Mouse (Mus musculus) heart, adult 8-10 months (tissue): ENCODE data around the gene Gm20826. TPM values are rescaled to one million over a fixed set of nuclear protein-coding genes. Genes with fewer than 3 reads are reported as not detected.
"Not testable (repeated sequence)": the region's sequence is repeated elsewhere in the genome, so short reads cannot be mapped to it uniquely, and the experiment has no call there.

Source experiments
- DNase-seq: peaks from one replicate; pipeline ENCODE4 v3.0.0; 2022; ENCODE audit warnings: low spot score
- total RNA-seq, 4 experiments: library from RNA; stranded (reverse); gene quantifications; 2 replicates each; pipeline ENCODE4 v1.2.4; 2022

Gm20826 gene
- total RNA-seq, result not detected

DNA sequence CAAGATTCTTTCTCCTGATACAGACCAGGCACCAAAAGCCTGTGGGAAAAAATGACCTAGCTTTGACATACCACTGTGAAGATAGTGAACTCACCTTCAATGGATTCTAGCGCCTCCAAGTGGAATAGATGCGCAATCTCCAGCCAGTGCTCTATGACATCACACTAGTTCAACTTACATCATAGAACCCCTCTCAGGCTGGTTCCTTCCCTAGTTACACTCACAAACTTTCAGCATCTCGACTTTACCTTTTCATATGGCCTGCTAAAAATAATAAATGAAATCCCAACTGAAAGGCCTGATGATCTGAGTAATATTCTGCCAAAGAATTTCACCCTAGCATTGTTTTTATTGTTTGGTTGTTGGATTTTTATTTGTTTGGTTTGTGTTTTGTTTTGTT is at the start of gene Gm20826:
Gene Gm20826, minus strand, starts transcription at position 101 of the 400 bp plus-strand sequence.
- DNase-seq, result not testable (repeated sequence)

Other genes with a start within 250 kb of the Gm20826 start
- not detected for gene Gm21788, start 233.5 kb downstream of the Gm20826 start, total RNA-seq
- not detected for gene Gm28576, start 84.5 kb upstream of the Gm20826 start, total RNA-seq